20 mouse cellular contexts compared by ENCODE assay signal in the genomic region with DNA sequence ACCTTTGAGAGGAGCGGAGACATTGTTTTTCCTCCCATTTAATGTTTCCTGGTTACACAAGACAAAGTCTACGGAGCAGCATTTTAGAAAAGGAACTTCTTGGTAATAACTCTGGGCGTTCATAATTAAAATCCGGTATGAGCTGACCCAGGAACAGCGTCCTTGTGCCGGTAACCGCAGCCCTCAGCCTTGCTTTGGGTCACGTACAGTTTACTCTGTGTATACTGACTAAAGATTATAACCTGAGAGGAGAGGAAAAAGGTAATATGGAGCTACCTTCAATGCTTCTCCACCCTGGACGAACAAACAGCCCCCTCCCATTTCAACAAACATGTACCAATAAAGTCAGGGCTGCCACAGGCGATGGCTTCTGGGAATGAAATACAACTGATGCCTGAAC. TPM values are rescaled to one million over a fixed set of nuclear protein-coding genes. Genes with fewer than 3 reads are reported as not detected.
DNase-seq lines count a peak whose midpoint lies in the region; ATAC-seq and TF ChIP-seq lines count a peak whose summit lies in the region.
"Had no signal": no experiment of that assay in that cellular context is flagged by ENCODE, and none has a peak within 500 bp of the region (broad histone marks: within the 10 kb centered on the region; RNA-seq: fewer than 3 reads in every experiment).

No protein-coding gene starts in this region.

- TF ChIP-seq CTCF in kidney, postnatal 0 days (IDR thresholded peaks at IDR 0.05; ENCODE audit: low read depth), result no peak

- 0 out of 2 replicates have a peak overlapping the region, but pooled peaks have one; percentile 8 for H3K27ac ChIP-seq in kidney, postnatal 0 days
- no peak overlapping the region for H3K27ac ChIP-seq in intestine, embryonic 16.5 days (ENCODE audit: low read length)
- H3K27ac ChIP-seq in stomach, embryonic 15.5 days, result no peak overlapping the region
- H3K27ac ChIP-seq: embryonic facial prominence, embryonic 15.5 days; forebrain, embryonic 10.5 days; heart, adult 2 months; heart, embryonic 15.5 days; hindbrain, embryonic 15.5 days had no signal

- H3K4me1 ChIP-seq in kidney, postnatal 0 days (replicated peaks; ENCODE audit: insufficient read depth, low read length), result no peaks in the 10 kb centered on the region
- H3K4me1 ChIP-seq in intestine, embryonic 16.5 days (ENCODE audit: control insufficient read depth, insufficient read depth, low read length), result no peaks in the 10 kb centered on the region
- no peaks in the 10 kb centered on the region for H3K4me1 ChIP-seq in stomach, embryonic 15.5 days
- H3K4me1 ChIP-seq: embryonic facial prominence, embryonic 15.5 days; heart, embryonic 15.5 days; hindbrain, embryonic 15.5 days had no signal

- H3K9me3 ChIP-seq in kidney, postnatal 0 days (replicated peaks; ENCODE audit: low read length), result no peaks in the 10 kb centered on the region
- H3K9me3 ChIP-seq in intestine, embryonic 16.5 days (ENCODE audit: control insufficient read depth, low read length), result no peaks in the 10 kb centered on the region
- no peaks in the 10 kb centered on the region for H3K9me3 ChIP-seq in stomach, embryonic 15.5 days
- H3K9me3 ChIP-seq: embryonic facial prominence, embryonic 15.5 days; forebrain, embryonic 10.5 days; heart, embryonic 15.5 days; hindbrain, embryonic 15.5 days had no signal

- DNase-seq in kidney, postnatal 0 days (ENCODE audit: low spot score), result peak; percentile 24
- DNase-seq in kidney, postnatal 14 days, result no peak
- DNase-seq in heart, postnatal 10 days, result no peak
- DNase-seq in heart, postnatal 4 days, result no peak
- DNase-seq: cerebellum, adult 11 months; cerebellum, adult 8-10 months; cerebellum, postnatal 14 days; embryo, embryonic 11 days; gastrocnemius, postnatal 10 days; heart, adult 2 months had no signal

- no peak overlapping the region for H3K9ac ChIP-seq in kidney, postnatal 0 days (ENCODE audit: low read depth, low read length)
- no peak overlapping the region for H3K9ac ChIP-seq in intestine, embryonic 16.5 days (ENCODE audit: low read depth, low read length)
- no peak overlapping the region for H3K9ac ChIP-seq in stomach, embryonic 15.5 days
- H3K9ac ChIP-seq: embryonic facial prominence, embryonic 15.5 days; heart, embryonic 15.5 days; hindbrain, embryonic 15.5 days had no signal

- no peaks in the 10 kb centered on the region for H3K36me3 ChIP-seq in kidney, postnatal 0 days (ENCODE audit: insufficient read depth, low read length)
- H3K36me3 ChIP-seq in intestine, embryonic 16.5 days (ENCODE audit: control insufficient read depth, insufficient read depth, low read length), result no peaks in the 10 kb centered on the region
- no peaks in the 10 kb centered on the region for H3K36me3 ChIP-seq in stomach, embryonic 15.5 days
- H3K36me3 ChIP-seq: embryonic facial prominence, embryonic 15.5 days; forebrain, embryonic 10.5 days; heart, embryonic 15.5 days; hindbrain, embryonic 15.5 days had no signal

- H3K4me3 ChIP-seq in kidney, postnatal 0 days (replicated peaks; ENCODE audit: low read depth, low read length), result no peak overlapping the region
- no peak overlapping the region for H3K4me3 ChIP-seq in intestine, embryonic 16.5 days (ENCODE audit: low read length)
- no peak overlapping the region for H3K4me3 ChIP-seq in stomach, embryonic 15.5 days (replicated peaks)
- H3K4me3 ChIP-seq: embryonic facial prominence, embryonic 15.5 days; erythroblast, embryonic 14.5 days; forebrain, embryonic 10.5 days; heart, adult 2 months; heart, embryonic 15.5 days; hindbrain, embryonic 15.5 days had no signal

- H3K4me2 ChIP-seq in kidney, postnatal 0 days (ENCODE audit: low read length), result no peak overlapping the region
- H3K4me2 ChIP-seq in intestine, embryonic 16.5 days (ENCODE audit: low read depth, low read length), result no peak overlapping the region
- H3K4me2 ChIP-seq in stomach, embryonic 15.5 days, result no peak overlapping the region
- H3K4me2 ChIP-seq: embryonic facial prominence, embryonic 15.5 days; heart, embryonic 11.5 days; heart, embryonic 15.5 days; hindbrain, embryonic 15.5 days had no signal

- 54% methylated on average over 10 of the region's 10 CpGs for WGBS in kidney, postnatal 0 days
- WGBS in intestine, embryonic 16.5 days, result 62% methylated on average over 10 of the region's 10 CpGs
- 71% methylated on average over 10 of the region's 10 CpGs for WGBS in stomach, embryonic 15.5 days

- intact Hi-C loops in heart, postnatal 10 days (cut with DNase I), result no loop called here

- ATAC-seq in kidney, postnatal 0 days (replicated peaks; ENCODE audit: low FRiP score, low read depth), result no peak
- ATAC-seq in intestine, embryonic 16.5 days, result peak; percentile 67; the same call in 1 of the 2 replicates
- peak; percentile 57 for ATAC-seq in stomach, embryonic 15.5 days (ENCODE audit: insufficient read depth, low FRiP score, low read depth)
- ATAC-seq: forebrain, embryonic 14.5 days had no signal

- no peaks in the 10 kb centered on the region for H3K27me3 ChIP-seq in kidney, postnatal 0 days (ENCODE audit: insufficient read depth, low read length)
- H3K27me3 ChIP-seq in intestine, embryonic 16.5 days (replicated peaks; ENCODE audit: control insufficient read depth, insufficient read depth, low read length), result no peaks in the 10 kb centered on the region
- H3K27me3 ChIP-seq in stomach, embryonic 15.5 days (replicated peaks), result no peaks in the 10 kb centered on the region
- H3K27me3 ChIP-seq: CH12.LX; embryonic facial prominence, embryonic 15.5 days; heart, embryonic 15.5 days; hindbrain, embryonic 15.5 days had no signal

RNA-seq across cellular contexts. Expression of a gene that starts 48.7 kb away (rescaled TPM):
- 9.8 and 11.8 TPM in 2 replicates for polyA plus RNA-seq in kidney, postnatal 0 days (2015; fragmentation: Nextera tagmentation; extraction: Ambion mirVana)
- polyA plus RNA-seq in intestine, embryonic 16.5 days (2015; fragmentation: Nextera tagmentation; extraction: Ambion mirVana), result 16.0 and 16.8 TPM in 2 replicates
- polyA plus RNA-seq in stomach, embryonic 15.5 days (2015; fragmentation: Nextera tagmentation; extraction: Ambion mirVana), result 14.3 and 19.4 TPM in 2 replicates
- under 1 TPM; 0.42 to 0.43 TPM for total RNA-seq in heart, postnatal 10 days (2021)
- total RNA-seq in heart, postnatal 4 days (2021), result 1 to 10 TPM in 1 of 2 experiments, under 1 TPM in 1; 0.59 to 1.2 TPM
- polyA plus RNA-seq: erythroblast, embryonic 14.5 days had no signal
